Mouse (Mus musculus) frontal cortex, postnatal 10 days (tissue): ENCODE measurements around the gene Chrna9.

Source experiments
- DNase-seq, 2 experiments: peaks; one replicate each; pipeline ENCODE4 v3.0.0; 2022; ENCODE audit warnings: low spot score in 2 of 2, mixed read lengths in 1 of 2

Chrna9 gene

DNA sequence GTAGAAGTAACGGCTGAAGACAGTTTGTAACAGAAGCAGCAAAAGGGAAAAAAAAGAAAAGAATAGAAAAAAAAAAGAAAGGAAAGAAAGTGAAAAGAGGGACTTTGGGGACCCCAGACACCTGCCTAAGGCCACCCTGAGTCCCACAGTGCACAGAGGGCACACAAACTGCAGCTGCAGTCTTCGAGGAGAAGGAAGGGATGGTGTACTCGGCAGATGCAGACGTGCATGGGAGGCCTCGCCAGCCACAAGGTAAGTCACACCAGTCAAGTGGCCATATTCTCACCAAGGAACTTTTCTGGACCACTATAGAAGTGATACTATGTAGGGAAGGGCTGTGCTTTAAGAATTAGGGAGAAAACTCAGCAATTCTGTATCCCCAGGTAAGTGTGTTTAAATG, at the start of gene Chrna9:
Chrna9 (plus strand) TSS at position 139 of the 400 bp plus-strand sequence.
- no peak for DNase-seq

DNA sequence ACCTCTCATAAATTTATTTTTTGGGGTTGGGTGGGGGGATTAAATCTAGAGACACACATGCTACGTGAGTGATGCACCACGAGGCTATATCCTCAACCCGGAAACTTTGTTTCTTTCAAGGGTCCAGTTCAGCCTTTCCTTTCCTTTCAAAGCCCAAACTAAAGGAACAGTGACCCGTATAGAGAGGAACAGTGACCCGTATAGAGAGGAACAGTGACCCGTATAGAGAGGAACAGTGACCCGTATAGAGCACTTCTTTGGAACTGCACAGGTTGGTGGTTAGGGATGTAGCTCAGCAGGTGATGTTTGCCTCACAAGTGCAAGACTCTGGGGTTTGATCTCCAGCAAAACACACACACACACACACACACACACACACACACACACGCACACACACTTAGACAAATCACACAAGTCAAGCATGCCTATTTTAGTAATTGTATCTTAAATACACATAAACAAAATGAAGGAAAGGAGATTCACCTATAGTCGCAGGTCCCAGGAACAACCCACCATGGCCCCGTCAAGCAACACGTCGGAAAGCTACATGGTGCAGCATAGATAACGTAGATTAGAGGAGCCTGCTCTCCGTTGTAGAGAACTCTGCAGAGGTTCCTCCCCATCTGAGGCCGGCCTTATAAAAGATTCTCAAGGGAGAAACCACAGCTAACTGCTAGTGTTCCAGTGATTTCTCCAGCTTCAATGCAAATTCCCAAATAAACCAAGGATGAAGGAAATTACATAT, 48.9 kb upstream of the Chrna9 start:
- no peak for DNase-seq

DNA sequence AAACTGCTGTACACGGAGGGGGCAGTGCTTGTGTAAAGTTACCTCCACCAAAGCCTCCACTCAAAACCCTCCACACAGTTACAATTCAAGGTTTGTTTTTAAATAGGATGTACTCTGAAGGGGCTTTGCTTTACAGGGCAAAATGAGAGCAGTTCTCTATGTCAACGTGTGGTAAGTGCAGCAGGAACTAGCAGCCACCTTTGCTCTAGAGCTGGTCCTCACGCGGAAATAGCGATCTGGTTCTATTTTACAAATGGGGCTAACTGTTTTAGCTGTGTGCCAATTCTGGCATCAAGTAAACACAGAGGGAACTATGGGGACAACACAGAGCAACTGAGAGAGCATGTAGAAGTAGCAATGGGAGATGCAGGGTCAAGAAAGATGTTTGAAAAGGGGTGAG, 46.6 kb upstream of the Chrna9 start:
- DNase-seq: no peak

DNA sequence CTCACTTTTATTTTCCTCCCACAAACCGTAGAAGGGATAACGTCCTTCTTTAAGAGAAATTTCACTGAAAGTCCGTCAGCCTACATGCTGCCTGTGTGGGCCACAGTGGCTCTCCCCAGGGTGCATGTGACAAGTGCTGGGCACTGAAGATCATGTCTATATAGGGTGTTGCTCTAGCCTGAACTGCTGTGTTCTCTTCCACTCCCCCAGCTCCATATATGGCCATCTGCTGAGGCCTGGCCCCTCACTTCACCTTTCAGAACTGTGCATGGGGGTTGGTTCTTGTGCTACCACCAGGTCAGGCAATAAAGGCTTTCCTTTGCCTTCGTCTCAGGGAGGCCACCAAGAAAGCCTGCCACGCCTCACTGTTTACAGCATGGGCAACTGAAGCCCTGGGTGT, 45.7 kb upstream of the Chrna9 start:
- no peak for DNase-seq

DNA sequence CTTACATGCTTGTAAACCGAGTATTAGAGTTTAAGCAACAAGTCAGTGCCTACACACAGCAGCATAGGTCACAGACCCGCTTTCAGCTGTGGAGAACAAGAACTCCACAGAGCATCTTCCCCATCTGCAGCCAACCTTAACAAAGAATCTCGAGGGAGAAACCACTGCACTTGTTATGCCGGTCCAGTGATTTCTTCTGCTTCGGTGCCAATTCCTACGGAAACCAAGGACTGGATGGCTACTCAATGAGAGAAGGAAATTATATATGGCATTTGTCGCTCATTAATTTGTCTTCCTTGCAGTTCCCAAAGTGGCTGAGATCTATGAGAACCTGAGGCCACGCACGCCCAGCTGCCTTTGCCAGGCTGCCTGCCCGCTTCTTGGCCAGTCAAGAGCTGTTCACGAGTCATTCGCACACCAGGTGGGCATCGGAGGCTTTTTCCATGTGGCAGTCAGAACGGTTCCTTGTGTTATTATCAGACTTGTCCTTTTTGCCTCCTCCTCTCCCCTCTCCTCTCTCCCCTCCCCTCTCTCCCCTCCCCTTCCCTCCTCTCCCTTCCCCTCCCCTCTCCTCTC, 43.4 kb upstream of the Chrna9 start:
- DNase-seq: no peak

DNA sequence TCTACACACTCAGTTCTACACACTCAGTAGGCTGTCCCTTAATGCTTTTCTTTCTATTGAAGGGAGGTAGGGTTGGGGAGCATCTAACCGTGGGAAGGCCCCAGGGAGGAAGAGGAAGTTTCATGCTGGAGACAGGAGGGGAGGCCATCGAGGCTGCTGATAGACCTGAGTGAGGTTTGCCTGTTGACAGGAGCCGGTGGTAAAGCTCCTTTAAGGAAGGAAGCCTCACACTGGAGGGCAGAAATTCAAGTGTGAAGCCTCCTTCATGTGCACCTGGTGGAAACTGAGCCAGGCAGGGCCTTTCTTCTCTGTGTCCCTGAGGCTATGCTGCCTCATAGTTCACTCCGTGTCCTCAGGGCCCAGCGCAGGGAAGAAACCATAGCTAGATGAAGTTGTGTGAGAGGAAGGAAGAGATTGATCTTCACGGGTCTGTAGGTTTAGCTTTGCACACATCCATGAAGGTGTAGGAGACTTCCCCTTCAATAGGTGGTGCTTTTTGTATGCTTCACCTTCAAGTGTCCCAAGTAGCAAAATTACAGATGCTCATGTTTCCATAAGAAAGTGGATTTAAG, 39.5 kb upstream of the Chrna9 start:
- no peak for DNase-seq

DNA sequence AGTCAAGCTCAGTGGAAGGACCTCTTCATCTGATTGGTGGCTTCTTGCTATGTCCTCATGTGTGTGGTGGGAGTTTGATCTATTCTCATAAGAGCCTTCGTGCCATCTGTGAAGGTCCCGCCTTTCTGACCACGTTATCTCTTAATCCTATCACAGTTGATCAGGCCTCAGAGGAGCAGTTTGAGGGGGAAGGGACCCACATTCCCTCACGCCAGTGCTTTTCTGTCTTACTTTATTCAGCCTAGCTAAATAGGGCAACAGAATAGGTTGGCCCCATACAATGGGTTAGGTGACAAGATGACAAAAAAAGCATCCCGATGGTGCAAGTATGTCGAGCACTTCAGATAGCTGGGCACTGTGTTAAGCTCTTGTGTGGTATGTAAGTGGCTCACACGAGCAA, 39.0 kb upstream of the Chrna9 start:
- no peak for DNase-seq

DNA sequence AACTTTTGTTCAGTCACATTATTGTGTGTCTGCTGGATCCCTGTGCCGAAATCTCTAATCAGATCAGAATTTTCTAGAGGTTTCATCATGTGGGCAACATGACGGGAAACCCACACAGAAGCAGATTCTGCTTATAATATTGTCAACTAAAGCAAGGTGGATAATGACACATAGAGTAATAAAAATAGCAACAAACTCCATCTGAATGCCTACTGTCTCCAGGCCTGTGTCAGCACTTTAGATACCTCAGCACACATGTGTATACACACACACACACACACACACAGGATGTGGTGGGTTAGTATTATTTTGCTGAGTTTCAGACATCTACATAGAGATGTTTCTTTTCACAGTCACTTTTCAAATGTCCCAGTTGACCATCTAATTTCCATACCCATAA, 37.0 kb upstream of the Chrna9 start:
- DNase-seq: no peak

DNA sequence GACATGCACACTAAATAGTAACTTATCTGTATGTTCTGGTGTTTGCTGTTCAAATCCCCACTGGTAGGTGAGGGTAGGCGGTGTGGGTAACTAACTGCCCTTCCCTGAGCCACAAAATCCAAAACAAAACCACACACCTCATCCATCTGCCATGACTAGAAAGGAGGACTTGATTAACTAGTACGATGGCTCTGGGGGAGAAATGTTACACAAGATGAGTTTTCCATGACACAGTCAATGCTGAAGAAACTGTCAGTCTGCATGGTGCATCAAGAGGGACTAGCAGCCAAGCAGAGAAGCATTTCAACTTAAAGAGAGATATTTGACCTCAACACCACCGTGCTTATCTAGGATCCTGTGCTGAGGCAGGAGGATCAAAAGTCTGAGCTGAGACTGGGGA, 36.0 kb upstream of the Chrna9 start:
- no peak for DNase-seq

DNA sequence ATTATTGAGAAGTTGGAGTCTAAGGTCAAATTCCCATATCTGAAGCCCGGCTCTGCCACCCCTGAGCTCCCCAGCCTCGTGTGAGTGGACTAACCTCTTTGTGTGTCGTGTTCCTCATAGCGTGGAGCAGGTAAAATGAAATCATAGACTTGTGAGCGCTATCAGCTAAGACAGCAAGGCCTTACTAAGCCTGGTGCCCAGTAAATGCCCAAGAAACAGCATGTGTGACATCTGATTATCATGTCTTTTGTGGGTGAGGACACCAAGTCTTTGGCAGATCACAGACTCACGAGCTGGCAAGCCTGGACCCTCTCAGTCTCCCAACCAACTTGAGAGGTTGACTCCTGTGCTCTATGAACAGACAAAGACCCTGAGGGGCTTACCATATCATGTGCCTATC, 34.6 kb upstream of the Chrna9 start:
- no peak for DNase-seq

DNA sequence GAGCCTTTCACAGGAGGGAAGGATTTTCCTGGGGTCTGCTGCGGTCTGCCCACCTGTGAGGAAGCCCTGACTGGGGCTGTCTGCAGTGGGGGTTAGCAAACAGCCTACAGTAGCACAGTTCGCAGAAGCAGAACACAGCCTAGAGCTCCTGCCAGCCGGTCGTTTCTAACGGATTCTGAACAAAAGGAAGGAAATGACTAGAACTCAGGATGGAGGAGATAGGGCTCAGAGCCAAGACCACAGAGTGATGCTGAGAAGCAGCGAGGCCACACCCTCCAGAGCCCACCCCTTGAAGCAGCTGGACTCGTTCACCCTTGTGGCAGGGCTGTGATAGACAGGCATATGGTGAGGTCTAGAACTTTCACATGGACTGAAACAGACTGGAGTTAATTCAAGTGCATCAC, 33.9 kb upstream of the Chrna9 start:
- no peak for DNase-seq

DNA sequence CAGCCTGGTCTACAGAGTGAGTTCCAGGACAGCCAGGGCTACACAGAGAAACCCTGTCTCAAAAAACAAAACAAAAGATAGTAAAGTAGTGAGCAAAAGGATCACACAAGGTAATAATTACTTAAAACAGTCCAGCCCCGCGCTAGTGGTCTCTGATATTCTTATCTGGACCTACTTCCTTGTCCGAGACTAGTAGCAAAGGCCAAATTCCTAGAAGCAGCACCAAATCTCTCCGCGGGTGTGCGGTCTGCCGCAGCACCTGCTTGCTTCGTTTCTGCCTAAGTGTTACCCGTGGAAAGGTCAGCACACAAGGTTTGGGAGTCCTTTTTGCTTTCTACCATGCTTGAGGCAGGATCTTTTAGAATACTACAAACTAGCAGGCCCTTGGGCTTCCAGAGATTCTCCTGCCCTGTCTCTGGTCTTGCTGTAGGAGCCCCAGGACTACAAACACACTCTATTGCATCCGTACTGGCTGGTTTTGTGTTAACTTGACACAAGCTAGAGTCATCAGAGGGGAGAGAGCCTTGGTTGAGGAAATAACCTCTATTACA, 32.8 kb upstream of the Chrna9 start:
- no peak for DNase-seq

DNA sequence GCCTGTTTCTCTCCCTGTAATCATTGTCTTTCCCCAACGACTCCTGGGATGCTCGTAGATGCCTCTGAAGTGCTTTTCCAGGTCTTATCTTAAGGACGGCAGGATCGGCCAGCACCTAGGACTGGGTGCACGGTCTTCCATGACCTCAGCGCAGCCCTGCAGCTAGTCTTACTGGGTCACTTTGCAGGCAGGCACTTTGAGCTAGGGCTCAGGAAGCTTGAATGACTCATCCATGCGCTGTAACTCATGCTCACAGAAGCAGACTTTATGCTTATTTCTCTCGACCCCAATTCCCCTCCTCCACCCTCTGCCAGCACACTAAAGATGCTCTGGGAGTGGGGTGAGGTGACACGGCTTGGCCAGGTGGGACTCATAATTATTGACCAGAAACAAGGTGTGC, 31.9 kb upstream of the Chrna9 start:
- no peak for DNase-seq

DNA sequence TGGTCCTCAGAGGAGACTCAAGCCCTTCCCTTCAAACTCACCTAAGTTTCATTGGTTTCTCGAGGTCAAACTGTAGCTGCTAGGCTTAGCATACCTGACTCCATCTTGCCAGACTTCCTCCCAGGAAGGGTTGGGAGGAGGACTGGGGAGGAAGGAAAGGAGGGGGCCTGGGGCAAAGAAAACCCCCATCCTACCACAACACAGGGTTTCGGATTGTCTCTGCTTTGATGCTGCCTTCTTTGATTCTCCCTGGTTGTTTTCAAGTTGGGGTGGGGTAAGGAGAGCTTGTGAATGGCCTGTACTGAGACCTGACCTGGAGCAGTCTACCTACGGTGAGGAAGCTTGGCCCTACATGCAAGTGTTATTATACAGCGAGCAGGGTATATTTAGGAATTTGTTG, 30.2 kb upstream of the Chrna9 start:
- no peak for DNase-seq

DNA sequence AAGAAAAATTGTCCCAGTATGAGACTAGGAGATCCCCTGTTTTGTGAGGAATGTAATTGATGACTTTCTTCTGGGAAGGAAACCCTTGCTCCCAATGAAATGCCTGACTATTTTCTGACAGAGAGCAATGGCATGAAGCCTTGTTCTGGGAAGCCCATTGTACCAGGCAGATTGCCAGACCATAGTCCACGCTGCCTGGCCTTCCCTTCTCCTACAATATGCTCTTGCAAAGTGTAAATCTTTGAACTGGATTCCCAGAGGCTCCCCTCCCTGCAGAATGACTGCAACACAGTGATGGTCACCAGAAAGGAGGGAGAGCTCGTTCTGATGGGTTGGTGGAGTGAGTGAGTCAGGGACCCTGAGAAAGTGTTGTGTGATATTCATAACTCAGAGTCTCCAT, 26.0 kb upstream of the Chrna9 start:
- no peak for DNase-seq

DNA sequence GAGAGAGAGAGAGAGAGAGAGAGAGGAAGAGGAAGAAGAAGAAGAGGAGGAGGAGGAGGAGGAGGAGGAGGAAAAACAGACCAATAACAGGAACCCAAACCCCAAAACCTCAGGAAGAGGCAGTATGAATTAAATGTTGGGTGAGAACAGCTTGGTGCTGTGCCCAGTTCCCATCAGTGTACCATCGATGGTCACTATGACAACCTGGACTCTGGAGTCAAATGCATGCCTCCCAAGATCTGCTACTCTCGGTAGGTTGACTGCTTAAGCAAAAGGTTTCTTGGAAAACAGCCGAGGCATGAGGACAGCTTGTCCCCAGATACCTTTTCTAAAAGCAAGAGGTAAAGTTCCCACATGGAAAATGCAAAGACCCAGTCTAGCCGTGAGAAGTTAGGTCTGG, 25.4 kb upstream of the Chrna9 start:
- DNase-seq: no peak

DNA sequence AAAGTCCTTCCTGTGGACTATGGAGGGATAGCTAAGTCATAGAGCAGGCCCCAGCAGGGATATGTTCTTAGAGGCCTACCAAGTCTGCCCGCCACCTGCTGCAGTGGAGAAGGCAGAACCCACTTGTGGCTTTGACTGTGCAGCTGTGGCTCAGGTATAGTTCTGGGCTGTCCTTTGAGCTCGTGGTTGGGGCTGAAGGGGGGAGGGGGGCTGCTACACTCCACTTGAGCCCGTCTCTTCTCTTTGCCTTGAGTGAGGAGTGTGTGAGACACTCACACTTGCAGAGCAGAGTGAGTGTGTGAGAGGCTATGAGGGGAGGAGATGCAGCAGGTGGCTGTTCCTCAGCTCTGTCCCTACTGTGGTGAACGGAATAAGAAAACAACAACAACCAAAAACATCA, 24.3 kb upstream of the Chrna9 start:
- DNase-seq: no peak

DNA sequence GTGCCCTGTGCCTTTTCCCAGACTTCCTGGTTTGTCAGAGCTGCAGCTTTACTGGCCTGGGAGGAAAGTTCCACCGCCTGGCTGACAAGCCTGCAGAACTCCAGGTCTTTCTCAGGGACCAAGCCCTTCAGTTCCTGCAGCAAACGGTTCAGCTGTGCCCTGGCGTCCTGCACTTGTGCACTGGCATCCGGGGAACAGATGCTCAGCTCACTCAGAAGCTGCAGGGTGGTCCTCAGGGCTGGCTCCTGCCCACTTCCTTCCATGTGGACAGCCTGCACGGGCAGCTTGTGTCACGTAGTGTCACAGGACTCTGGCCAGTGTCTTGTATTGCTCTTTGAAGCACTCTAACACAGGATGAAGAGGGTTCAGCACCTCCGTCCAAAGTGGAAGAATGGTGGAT, 23.0 kb upstream of the Chrna9 start:
- no peak for DNase-seq

DNA sequence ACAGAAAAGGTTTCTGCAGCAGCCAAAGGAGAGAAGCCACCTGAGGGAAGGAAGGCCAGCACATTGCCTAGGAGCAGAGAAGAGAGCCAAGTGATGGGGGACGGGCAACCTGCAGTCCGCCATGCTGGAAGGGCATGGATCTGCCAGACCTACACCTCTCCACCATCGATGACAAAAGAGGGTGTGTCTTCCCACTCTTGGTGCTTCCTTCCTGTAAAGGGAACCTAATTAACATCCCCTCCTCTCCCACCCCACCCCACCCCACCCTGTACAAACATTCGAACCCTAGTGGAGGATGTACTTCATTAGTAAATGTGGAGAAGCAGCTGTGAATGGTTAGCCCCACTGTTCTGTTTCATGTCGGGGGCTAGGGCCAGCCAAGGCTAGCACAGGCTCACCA, 22.5 kb upstream of the Chrna9 start:
- no peak for DNase-seq

DNA sequence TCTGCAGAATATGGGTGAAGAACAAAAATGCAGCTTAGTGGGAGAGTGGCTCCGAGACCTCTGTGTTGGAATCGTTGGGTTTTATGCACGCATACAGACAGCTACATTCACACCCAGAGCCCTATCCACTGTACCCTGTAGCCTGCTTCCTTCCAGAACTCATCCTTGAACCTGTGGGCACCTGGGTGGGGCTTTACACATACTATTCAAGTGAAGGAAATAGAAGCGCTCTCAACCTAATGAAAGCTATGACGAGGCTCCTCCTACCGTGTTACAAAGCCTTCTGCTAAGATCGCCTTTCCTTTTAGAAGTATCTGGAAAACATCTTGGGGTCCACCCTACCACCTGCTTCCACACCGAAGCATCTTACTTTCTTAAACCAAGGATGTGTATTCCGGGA, 21.6 kb upstream of the Chrna9 start:
- no peak for DNase-seq

DNA sequence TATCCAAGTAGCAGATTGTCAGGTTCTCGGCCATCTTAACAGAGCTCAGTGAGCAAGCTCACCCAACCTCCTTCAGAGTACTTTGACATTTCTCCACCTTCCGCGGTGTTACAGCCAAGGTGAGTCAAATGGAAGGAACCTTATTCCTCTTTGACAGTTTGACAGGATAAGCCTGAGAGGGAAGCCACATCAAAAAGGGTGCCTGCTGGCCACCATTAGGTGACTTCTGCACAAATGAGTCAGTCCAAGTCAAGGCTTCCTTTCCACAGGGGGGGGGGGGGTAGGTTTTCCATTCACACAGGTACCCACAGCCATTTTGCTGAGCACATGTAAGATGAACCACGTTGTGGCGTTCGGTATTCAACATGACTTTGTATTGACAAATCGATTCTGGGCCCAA, 20.4 kb upstream of the Chrna9 start:
- no peak for DNase-seq

DNA sequence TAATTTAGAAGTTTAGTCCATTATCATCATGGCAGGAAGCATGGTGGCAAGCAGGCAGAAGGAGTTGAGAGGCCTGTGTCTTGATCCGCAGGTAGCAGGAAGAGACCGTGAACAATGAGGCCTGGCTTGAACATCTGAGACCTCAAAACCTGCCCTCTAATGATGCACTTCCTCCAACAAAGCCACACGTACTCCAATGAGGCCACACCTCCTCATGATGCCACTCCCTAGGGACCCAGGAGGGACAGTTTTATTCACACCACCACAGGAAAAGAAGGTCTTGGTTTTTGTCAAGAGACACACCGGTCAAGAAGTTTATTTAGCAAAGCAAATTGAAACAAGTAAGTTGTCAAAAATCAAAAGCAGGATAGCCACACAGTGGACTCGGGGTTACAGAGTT, 17.8 kb upstream of the Chrna9 start:
- DNase-seq: no peak

DNA sequence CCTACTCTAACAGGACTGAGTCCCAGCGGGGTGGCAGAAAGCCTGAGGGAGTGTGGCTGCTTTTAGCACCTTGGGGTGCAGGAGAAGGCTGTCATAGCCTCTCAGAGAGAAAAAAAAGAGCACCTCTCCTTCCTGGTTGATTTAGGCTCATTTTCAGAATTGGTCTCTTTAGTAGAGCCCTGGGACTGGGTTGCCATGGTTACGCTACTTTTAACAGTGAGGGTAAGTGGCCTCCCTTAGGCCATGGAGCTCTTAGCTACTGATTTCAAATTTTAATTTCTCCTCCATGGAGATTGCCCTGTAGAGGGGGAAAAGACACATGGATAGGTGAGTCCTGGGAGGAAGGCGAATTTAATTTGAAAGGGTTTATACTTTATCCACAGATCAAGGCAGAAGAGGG, 16.1 kb upstream of the Chrna9 start:
- no peak for DNase-seq
